Mouse (Mus musculus) olfactory bulb, adult 2 months (tissue): ENCODE data around the gene Rprd2.

Experiments used
- CTCF ChIP-seq: fragments of 200-500 bp; IDR thresholded peaks from 2 replicates; pipeline ENCODE4 v1.5.1; 2012; ENCODE audit warnings: low read depth, mild to moderate bottlenecking, low read length, moderate library complexity; ENCODE audit not compliant: insufficient read depth
- POLR2A ChIP-seq: fragments of 200-500 bp; IDR thresholded peaks from 2 replicates; pipeline ENCODE4 v1.6.1; 2012; ENCODE audit warnings: mild to moderate bottlenecking, low read depth, low read length, moderate library complexity; ENCODE audit not compliant: insufficient read depth

- TF ChIP-seq CTCF (no peak), POLR2A (peak; percentile 91)
These were observed 805 bp upstream of the Rprd2 start for GRCm38 (mm10) chr3:95819351-95819985.
